Mouse (Mus musculus): ENCODE measurements around the gene Ntf3.

GRCm38 (mm10) chr6:126201721-126202120, 35.0 kb upstream of the Ntf3 start:
- TF ChIP-seq BHLHE40 (IDR thresholded peaks at IDR 0.05; ENCODE audit: low read depth, low read length), result no peak
- TF ChIP-seq NRF1 (IDR thresholded peaks at IDR 0.05; ENCODE audit: low read depth, low read length), result no peak
- no peak for TF ChIP-seq MYC (IDR thresholded peaks at IDR 0.05; ENCODE audit: low read depth, low read length)
- no peak for TF ChIP-seq KAT2A (IDR thresholded peaks at IDR 0.05; ENCODE audit: insufficient replicate concordance, low read length)
- no peak for TF ChIP-seq EP300 (IDR thresholded peaks at IDR 0.05; ENCODE audit: low read length)
- no peak for TF ChIP-seq SIN3A (IDR thresholded peaks at IDR 0.05; ENCODE audit: low read length)
